Mouse (Mus musculus) gastrocnemius, postnatal 14 days (tissue): Measurements from ENCODE around the gene Lrmda. TPM values are rescaled to one million over a fixed set of nuclear protein-coding genes. Genes with fewer than 3 reads are reported as not detected.
A peak's percentile ranks its signal among the peaks of the same experiment; 100 is the strongest.
"Not testable (repeated sequence)": the region's sequence is repeated elsewhere in the genome, so short reads cannot be mapped to it uniquely, and the experiment has no call there.

Experiments used
- DNase-seq: peaks from one replicate; pipeline ENCODE4 v3.0.0; 2021; ENCODE audit warnings: mixed read lengths
- intact Hi-C: fragments of 180-260 bp; cut with DNase I; formaldehyde crosslinking; loops from one replicate; pipeline ENCODE4 v1.15.1; 2025; ENCODE audit warnings: low total_unique reads
- total RNA-seq, 2 experiments: library from RNA; stranded (reverse); gene quantifications; 2 replicates each; pipeline ENCODE4 v1.2.3; 2021

Gene Lrmda
- total RNA-seq, 2 experiments from 2014 or later, result 1.6 to 1.7 TPM

DNA sequence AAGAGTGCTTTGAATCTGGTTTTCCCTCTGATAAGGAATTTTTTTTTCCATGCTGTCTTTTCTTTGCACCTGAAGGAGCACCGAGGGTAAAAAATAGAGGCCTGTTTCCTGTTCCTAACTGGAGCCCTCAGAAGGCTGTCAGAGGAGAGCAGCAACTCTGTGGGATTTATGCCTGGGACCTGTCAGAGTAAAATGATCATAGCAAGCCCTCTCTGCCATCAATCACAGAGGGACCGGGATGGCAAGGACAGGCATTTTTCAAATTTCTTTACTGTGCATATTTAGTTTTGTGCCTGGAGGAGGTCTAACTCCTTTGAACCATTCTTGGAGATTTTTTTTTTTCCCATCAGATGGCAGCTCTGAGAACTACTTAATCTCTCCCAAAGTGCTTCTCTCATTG is 739.7 kb downstream of the Lrmda start:
- no peak for DNase-seq
- intact Hi-C loops, result no loop called here

- intact Hi-C loops, result no loop called here
- no peak for DNase-seq
Observed at GRCm38 (mm10) chr14:22759673-22760072, 740.2 kb downstream of the Lrmda start.

DNA sequence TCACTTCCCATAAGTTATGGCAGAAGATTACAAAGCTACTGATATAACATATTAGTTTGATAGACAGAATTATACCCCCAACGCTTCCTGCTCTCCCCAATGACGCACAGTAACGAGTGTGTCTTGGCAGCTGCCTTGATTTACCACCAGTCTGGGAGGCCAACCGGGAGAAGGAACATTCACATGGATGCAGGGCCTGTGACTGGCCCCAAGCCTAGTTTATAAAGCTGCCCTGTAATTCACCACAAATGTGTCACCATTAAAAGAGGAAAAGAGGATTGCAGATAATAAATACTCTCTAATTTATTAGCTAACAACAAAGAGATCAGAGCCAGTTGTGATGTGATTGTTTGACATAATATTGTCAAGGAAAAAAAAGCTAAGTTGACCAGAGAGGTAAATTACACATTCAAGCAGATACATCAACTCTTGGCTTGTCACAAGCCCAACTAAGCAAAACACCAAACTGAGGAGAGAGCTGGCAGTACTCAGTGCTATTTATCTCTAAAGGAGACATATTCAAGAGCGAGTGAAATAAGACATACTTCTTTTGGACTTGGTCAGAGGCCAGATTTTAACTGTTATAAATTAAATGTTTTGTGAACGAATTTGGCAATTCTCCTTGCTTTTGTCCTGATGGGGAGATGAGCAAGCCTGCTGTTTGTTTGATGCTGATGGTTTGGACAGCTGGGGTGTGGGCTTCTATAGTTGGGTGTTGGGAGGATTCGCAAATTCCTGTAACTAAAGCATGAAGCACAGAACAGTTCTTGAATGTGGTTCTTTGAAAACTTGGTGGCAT is 740.9 kb downstream of the Lrmda start:
- no peak for DNase-seq
- intact Hi-C loops, result no loop called here

DNA sequence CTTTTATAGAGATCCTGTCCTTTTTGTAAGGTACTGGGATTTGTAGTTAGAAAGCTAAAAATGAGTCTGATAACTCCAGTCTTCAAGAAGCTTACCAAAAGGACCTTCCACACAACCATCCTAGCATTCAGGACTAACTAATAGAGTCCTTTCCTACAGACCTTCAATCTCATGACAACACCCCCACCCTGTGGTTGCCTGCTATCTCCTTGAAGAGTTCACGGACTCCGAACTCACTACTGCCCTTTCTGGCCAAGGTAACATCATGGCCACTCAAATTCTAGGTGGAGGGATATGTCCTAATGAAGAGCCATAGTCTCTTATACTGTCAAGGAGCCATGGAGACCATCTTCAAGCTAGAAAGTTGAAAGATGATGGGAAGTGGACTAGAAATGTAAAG is 762.2 kb downstream of the Lrmda start:
- intact Hi-C loops, result no loop called here
- DNase-seq, result peak; percentile 22

- DNase-seq, result no peak
- intact Hi-C loops, result no loop called here
Observed at GRCm38 (mm10) chr14:22782365-22782764, 762.9 kb downstream of the Lrmda start.

- DNase-seq, result no peak
- intact Hi-C loops, result no loop called here
Observed at GRCm38 (mm10) chr14:22783211-22784161, 764.0 kb downstream of the Lrmda start.

GRCm38 (mm10) chr14:22800020-22800419 is 780.5 kb downstream of the Lrmda start:
- intact Hi-C loops, result loop anchor here (10.0 kb wide), 2 partner anchors 215 to 815 kb away; partner anchors contain the start of gene Zfp503
- no peak for DNase-seq

DNA sequence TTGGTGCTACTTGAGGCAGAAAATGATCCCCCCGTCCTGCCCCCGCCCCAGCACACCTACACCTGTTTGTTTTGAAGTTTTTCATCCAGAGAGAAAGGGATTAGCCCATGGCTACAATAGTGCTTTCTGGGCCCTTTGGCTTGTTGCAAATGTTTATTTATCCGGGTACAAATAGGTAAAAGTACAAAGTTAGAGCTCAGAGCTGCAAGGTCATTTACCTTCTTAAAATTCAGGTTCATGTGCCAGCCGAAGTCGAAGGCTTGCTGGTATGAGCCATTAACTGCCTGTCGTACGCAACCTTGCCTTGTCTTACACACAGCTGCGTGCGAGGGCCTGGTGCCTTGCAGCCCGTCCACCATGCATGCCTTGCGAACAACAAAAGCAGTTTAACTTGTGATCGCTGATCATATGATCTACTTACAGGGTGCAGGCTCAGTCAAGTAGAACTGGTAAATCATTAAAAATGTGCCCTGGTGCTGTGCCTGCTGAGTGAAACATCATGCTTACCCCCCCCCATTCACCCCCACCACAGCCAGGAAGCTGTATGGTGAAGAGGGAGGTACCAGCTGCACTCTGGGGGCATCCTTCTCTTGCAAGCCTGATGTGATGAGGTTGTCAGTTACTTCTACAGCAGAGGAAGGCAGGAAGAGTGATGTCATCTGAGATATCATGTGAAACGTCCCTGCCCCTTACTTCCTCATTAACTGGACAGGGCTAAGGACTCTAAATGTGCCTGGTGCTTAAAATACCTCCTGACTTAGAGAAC is 781.5 kb downstream of the Lrmda start:
- intact Hi-C loops, result loop anchor here (10.0 kb wide), 2 partner anchors 216 to 816 kb away; partner anchors contain the start of gene Zfp503
- no peak for DNase-seq

DNA sequence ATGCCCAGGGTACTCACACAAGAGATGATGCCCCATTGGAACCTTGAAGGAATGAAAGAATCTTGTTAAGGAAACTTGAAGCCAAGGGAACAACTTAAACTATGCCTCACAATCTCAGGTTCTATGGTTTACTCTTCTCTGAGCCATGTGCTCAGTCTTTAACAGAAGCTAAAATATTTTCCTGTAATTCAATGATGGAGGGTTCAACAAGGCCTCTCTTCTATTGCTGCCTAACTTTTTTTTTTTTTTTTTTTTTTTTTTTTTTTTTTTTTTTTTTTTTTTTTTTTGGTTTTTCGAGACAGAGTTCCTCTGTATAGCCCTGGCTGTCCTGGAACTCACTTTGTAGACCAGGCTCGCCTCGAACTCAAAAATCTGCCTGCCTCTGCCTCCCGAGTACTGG is 782.2 kb downstream of the Lrmda start:
- intact Hi-C loops, result loop anchor here (10.0 kb wide), 2 partner anchors 217 to 817 kb away; partner anchors contain the start of gene Zfp503
- not testable (repeated sequence) for DNase-seq

GRCm38 (mm10) chr14:22807324-22807723 is 787.8 kb downstream of the Lrmda start:
- DNase-seq, result no peak
- intact Hi-C loops, result loop anchor here (10.0 kb wide), 2 partner anchors 223 to 823 kb away; partner anchors contain the start of gene Zfp503

- intact Hi-C loops, result loop anchor here (10.0 kb wide), 2 partner anchors 223 to 823 kb away; partner anchors contain the start of gene Zfp503
- peak; percentile 63 for DNase-seq
Observed at GRCm38 (mm10) chr14:22807726-22808594, 788.4 kb downstream of the Lrmda start.

DNA sequence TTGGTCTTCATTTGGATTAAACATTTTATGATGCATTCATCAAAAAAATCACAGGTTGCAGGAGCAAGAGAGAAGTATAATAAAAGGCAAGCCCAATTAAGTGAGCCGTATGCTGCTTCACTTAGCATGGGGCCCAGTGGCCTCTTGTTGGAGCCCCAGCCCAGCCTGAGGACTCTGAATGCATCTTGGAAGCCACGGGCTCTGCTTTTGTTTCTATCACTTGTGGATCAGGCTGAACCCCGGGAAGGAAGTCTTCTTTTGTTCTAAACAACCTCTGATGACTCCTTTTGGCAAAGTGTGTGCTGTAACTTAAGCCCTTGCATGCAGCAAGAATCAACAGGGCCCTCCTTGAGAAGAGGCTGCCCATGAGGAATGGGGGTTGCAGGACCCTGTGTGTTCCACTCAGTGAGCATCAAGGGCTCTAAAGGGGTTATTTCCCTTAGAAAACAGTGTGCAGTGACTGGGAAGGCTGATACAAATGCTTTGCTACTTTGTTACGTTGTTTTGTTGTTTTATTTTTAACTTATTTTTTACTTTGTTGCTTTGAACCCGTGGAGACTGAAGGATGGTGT is 789.2 kb downstream of the Lrmda start:
- intact Hi-C loops, result loop anchor here (10.0 kb wide), 2 partner anchors 224 to 824 kb away; partner anchors contain the start of gene Zfp503
- DNase-seq, result no peak

- DNase-seq, result no peak
- intact Hi-C loops, result loop anchor here (10.0 kb wide), 2 partner anchors 224 to 824 kb away; partner anchors contain the start of gene Zfp503
Observed at GRCm38 (mm10) chr14:22809229-22809628, 789.7 kb downstream of the Lrmda start.

DNA sequence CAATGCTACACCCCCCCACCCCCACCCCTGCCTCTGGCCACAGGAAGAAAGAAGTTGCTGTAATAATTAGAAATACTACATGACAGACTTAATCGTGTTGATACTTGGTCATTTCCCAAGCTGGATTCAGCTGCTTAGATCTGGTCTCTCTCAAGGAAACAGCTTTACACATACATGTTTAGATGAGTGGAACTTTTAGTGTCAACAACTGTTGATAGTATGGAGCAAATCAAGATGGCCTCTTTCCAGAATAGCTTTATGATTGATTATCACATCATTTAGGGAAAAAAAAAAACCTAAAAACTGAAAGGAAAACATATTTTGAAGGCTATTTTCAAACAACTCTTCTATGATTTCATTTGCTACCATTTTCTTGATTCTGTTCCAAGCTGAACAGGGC is 791.0 kb downstream of the Lrmda start:
- no peak for DNase-seq
- intact Hi-C loops, result loop anchor here (10.0 kb wide), 1 partner anchor 234 kb away; no protein-coding TSS in a partner anchor

DNA sequence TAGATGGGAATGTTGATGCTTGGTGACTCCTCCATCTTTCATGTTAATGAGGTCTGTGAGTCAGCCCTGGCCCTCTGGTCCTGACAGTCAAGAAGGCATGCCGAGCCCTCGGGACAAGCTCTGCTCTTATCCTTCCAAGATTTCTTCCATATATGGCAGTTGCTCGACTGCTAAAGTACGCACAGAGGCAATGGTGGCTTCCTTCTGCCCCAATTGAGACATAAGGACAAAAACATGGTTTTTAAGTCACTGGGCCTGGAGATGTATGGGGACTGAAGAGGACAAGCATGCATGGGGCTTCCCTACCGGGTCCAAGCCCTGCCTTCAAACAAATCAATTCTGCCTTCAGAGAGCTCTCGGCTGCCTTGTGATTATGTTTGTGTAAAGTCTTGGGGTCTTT is 793.3 kb downstream of the Lrmda start:
- intact Hi-C loops, result loop anchor here (10.0 kb wide), 1 partner anchor 232 kb away; no protein-coding TSS in a partner anchor
- DNase-seq, result no peak

DNA sequence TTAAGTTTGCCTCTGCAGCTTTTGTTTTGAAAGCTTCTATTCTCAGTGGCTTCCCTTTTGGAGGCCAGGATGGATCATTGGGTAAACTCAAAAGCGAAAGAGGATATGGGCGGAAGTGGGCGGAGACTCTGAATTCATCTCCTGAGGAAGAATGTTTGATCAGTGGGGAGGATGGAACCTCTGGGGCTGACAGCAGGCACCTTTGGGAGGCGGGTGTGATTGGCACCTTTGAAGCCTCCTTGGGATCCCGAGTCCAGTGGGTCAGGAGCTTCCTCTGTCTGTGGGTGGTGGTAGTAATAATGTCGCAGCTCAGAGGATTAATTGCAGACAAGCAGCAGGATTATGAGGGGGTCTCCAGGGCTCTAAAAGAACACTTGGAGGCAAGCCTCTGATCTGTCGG is 793.9 kb downstream of the Lrmda start:
- intact Hi-C loops, result loop anchor here (10.0 kb wide), 1 partner anchor 231 kb away; no protein-coding TSS in a partner anchor
- DNase-seq, result no peak

DNA sequence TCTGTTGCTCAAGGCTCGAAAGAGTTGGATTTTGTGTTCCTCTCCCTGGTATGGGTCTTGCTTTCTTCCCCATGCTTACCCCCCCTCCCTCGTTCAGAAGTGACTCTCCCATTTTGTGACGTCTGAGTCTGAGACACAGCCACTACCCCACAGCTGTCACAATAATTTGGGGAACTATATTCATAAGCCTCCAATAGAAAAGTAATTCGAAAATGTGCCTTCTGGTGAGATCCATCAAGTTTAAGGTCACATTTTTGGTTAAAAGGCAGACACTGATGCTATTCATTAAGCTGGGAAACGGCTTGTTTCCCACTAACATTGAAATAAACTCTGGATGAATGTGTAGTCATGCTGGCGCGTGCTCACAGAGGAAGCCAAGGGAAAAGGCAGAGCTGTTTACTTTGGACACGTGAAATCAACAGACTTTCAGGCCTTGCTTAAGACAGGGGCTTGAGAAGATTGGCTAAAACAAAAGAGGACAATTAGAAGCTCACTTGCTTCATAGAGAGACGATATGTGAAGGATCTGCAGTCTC is 795.4 kb downstream of the Lrmda start:
- intact Hi-C loops, result loop anchor here (10.0 kb wide), 1 partner anchor 230 kb away; no protein-coding TSS in a partner anchor
- DNase-seq, result no peak
